Mouse (Mus musculus): ENCODE results near the gene Gap43.

DNA sequence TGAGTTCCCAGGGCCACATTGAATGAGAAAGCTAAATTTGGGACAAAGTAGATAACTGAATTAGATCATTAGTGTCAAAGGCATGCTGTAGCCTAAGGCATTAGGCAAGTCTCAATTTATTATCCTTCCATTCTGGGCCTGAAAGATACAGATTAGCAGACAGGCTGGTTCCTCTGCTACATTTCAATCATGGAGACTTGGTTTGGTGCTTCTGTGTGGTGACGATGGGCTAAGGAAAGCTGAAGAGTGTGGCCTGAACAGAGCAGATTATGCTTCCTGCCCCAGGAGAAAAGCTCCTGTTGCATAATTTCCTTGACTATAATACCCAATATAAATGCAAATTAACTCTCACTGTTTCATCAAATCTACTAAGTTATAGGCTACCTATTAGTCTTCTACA, 31.7 kb downstream of the Gap43 start:
- TF ChIP-seq CTCF (IDR thresholded peaks at IDR 0.05; ENCODE audit: low read depth) (no peak), EP300 (IDR thresholded peaks at IDR 0.05; ENCODE audit: low read depth) (no peak)

All from liver, postnatal 0 days (tissue).